Mouse (Mus musculus): ENCODE measurements around the gene Sergef.

- TF ChIP-seq POLR2A (IDR thresholded peaks at IDR 0.05; ENCODE audit: control insufficient read depth, extremely low read depth, insufficient read depth, low read length, poor library complexity): no peak
- TF ChIP-seq CTCF (IDR thresholded peaks at IDR 0.05; ENCODE audit: borderline replicate concordance, control insufficient read depth, extremely low read depth, insufficient read depth, low read length, poor library complexity): no peak
Observed at GRCm38 (mm10) chr7:46509391-46510310, 130.0 kb downstream of the Sergef start.

Data from thymus, adult 2 months (tissue).